Mouse (Mus musculus) right cerebral cortex, postnatal 14 days (tissue): ENCODE measurements at regions not wholly inside any gene's neighbourhood (a gene's known extent, or its start where the extent isn't known, plus 50 kb on each side); places are given as distances from the start of the nearest gene placed in this dataset.
A peak's percentile ranks its signal among the peaks of the same experiment; 100 is the strongest.

ENCODE experiments used
- DNase-seq: peaks from one replicate; pipeline ENCODE4 v3.0.0; 2022

DNA sequence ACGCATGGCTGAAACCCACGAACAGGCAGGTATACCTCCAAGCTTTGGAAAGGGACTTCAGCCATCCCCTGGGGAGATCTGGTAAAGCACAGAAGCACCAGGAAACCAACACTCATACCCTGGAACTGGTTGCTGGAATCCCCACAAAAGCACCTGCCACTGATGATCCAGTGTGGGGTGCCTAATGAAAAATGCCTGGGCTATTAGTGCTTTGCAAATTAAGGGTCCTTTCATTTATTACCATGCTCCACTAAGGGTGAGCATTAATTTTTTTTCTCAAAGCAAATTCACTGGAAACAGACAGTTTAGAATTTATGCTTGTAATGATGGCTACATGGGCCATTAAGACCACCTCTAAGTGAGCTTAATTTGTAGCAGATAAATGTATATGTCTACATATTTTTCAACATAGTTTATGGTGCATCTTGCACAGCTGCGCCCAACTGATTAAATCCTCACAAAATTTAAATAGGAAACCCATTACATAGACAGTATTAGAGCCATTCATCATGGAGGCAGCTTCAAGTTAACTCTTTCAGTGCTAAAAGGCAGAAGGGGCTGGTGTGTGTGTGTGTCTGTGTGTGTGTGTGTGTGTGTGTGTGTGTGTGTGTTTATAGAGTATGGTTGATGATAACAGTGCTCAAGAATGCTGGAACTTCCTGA is 201.8 kb downstream of the Cbln1 start:
- no peak for DNase-seq

- no peak for DNase-seq
These were observed 204.2 kb downstream of the Cbln1 start for GRCm38 (mm10) chr8:87268159-87268558.

DNA sequence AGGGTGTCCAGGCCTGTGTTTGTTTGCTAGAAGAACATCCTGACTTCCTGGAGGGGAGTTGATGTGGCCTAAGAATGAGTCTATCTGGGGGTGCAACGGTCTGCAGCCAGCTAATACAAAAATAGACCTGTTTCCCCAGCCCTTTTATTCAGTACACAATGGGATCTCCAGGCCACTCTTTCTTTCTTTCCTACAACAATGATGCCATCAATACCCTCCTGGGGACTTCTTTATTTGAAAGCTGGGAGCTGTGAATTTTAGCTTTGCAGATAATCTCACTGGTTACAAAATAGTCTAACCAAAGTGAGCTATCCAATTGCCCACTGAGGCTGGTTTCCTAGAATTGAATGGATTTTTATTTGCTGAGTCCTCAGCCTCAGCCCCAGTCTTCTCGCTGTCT is 207.4 kb downstream of the Cbln1 start:
- DNase-seq, result no peak

DNA sequence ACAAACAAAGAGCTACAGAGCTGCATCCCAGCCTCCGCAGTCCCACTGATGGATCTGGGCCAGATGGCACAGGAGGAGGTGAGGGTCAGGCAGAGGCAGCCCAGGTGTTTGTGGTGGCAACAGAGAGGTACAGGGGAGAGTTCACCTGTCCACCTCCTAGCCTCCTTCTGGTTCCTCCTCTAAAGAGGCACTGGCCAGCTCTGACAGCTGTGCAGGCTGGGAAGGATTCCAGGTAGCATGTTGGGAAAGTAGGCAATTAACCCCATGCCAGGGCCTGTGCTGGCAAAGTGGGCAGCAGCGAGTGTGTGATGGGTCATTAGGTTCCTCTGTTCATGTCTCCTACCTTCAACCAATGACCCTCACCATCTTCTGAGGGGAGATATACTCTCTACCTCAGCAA is 212.1 kb downstream of the Cbln1 start:
- DNase-seq, result no peak

DNA sequence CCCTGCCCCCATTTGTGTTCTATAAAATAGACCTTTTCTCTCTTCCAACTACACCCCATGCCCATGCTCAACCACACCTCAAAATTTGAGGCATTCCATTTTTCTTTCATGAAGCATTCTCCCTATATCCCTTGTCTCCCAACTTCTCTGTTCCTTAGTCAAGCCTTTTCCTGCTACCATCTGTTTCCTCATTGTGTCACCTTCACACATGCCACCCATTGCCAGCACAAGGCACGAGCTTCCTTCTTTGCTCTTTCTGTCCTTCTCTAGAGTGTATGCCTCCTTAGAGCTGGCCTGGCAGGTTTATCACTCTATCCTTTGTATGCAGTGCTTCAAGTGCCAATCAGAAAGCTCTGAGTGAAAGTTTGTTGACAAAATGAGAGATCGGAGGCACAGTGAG is 229.7 kb downstream of the Cbln1 start:
- no peak for DNase-seq

DNA sequence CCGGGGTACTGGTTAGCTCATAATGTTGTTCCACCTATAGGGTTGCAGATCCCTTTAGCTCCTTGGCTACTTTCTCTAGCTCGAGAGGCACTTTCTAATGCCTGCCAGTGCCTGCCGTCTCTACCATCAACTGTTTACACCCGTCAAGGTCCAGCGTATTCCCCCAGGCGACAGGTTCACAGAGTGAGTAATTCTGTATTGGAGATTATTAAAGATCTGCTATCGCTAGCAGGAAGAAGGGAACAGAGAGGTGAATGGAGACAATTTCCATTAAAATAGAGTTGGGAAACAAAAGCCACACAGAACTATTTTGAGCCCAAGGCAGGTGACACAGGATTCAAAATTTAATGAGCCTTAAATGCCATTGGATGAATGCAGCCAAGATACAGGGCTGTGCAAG is 235.2 kb downstream of the Cbln1 start:
- no peak for DNase-seq

DNA sequence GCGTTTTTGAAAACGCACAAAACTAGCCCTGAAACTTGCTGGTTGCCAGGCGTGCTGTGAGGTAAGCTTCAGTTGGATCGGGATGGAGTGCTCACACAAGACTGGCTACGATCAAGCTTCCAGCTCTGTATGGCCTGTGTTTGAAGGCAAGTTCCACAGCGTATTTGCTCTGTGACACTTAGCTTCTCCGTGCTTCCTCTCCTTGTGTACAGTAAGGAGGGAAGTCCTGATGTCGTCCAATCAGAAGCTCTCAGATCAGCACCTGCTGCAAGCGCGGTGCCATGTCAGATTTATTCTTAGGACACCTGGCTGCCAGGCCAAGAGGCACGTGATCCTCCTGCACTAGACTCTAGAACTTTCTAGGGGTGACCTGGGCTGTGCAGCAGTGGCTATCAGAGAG is 236.0 kb downstream of the Cbln1 start:
- no peak for DNase-seq

DNA sequence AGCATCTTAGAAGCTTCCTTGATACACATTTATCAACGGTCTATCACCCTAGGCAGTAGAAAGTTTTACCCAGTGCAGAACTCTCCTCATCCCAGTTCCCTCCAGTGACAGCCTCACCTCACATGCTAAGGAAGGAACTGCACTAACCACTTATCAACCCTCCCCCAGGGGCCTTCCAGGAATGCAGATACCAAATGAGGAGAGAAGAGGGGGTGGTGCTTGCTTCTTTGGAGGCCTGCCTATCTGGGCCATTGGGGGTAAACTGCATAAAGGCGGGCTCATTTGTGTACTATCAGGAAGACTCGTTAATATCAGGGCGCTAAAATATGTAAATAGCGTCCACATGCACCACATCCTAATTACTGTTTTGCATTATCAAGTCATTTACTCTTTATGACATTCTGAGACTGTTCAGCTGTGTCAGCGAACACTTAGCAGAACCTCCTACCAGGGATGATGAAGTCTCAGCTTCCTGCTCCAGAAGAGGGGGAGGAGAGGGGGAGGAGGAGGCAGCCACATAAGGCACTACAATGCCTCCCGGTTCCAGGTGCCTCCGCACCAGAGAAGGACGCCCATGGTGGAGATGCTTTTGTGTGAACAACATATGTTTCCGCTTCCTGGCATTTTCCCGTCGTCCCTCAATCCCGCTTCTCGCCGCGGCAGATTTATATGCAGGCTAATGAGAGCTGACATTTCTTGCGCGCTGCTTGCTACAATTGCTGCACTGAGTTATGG is 236.9 kb downstream of the Cbln1 start:
- DNase-seq, result peak; percentile 19

DNA sequence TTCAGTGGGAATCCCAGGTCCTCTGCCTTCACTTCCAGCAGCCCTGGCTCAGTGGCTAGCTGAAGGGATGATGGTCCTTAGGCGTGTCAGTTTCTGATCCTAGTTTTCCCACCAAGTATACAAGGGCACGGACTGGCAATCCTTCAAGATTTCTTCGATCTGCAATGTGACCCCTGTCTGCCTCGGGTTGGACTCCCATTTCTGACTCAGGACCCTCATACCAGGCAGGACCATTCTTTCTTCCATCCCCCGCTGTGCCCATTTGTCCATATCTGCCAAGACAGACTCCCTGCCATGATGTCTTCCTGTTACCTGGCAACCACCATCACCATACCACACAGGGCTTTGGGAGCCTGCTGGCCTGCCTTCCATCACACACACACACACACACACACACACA is 238.1 kb downstream of the Cbln1 start:
- DNase-seq, result no peak

DNA sequence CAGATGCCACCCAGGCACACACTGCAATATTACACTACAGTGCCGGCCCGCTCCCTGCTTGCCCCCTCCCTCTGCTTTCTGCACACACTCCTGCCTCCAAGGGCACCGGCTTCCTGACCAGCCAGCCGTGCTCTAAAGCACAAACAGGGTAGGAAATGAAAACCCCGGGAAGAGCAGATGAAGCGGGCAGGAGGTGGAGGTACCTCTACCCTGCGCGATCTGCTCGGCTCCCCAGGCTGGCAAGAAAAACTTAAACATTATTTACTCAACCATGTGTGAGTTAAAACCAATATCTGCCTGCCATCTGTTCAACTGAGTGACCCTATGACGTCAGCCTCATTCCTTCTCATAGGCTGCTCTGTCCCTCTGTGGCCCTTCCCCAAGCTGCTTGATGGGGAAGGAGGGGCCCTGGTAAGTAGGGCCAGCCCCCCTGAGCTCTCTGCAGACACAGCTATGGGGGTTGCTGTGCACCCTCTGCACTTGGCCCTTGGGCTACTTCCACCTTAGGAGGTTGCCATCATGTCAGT is 238.5 kb downstream of the Cbln1 start:
- no peak for DNase-seq

GRCm38 (mm10) chr8:87231762-87232161 is 240.6 kb downstream of the Cbln1 start:
- DNase-seq, result no peak

DNA sequence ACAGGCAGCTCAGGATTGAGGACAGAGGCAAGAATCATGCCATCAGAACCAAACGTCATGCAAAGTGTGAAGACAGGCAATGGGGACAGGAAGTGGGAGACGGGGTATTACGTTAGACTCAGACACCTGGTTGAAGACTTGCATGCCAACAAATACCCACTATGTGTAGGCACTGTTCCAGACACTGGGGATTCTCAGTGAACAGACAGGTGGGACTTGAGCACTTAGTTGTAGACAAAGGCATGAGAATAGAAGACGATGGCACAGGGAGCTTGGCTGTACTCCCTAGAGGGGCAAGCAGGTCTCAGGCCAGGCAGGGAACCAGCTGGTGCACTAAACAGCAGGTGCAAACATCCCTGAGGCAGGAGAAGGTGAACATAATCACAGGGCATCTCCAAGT is 242.3 kb downstream of the Cbln1 start:
- DNase-seq, result no peak

DNA sequence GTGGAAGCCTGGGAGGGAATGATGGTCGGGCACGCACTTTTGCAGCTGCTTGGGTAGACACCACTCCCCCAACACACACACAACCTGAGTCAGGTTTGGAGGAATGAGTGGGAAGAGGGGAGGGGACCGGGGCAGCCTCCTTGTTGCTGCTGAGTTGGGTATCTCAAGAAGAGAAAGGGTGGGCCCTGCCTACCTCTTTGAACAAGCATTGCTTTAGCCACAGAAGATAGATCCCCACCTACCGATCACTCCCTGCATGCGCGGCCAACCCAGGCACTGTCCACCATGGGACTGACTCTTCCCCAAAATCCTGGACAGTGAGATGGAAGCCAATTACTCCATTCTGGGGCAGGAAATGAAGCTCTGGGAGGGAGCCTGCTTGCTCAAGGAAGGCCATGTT is 243.2 kb downstream of the Cbln1 start:
- no peak for DNase-seq

DNA sequence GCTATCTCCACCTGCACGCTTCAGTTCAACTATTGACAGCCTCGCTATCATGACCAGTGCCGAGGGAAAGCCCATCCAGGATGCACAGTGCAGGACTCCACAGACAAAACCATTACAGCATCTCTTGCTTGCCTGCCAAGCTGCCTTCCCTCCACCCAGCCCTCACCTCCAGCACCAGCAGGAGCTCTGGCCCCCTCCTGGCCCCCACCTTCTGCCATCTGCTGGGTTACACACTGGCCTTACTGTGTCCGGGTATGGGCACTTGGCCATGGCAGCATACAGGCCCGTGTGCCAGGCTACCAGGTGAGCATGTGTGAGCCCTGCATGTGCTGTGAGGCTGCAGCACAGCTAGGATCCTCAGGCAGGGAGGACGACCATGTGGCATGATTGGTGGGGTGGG is 243.6 kb downstream of the Cbln1 start:
- DNase-seq, result no peak

- no peak for DNase-seq
These were observed 246.6 kb downstream of the Cbln1 start for GRCm38 (mm10) chr8:87225504-87226425.

GRCm38 (mm10) chr8:87220581-87220980 is 251.8 kb downstream of the Cbln1 start:
- DNase-seq, result no peak

GRCm38 (mm10) chr8:87218956-87219482 is 253.4 kb downstream of the Cbln1 start:
- no peak for DNase-seq

GRCm38 (mm10) chr8:87214962-87215361 is 257.4 kb downstream of the Cbln1 start:
- no peak for DNase-seq

GRCm38 (mm10) chr8:87210546-87210945 is 261.9 kb downstream of the Cbln1 start:
- DNase-seq, result no peak

DNA sequence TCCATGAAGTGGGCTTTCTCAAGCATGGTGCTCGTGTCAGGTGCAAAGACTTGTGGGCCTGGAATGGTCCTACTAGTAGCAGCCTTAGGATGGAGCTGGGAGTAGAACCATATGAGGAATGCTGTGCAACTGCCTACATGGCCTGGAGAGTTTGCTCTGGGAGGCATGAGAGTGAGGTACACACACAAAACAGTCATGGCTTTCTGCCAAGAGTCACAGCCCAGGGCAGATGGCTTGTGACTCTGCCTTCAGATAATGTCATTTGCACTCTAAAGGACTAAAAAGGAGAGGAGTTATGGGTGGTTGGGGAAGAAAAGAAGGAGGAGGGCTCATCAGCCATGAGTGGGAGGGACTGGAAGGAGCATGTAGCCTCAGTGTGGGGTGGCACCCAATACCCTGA is 263.1 kb downstream of the Cbln1 start:
- no peak for DNase-seq

GRCm38 (mm10) chr8:87208036-87208435 is 264.4 kb downstream of the Cbln1 start:
- no peak for DNase-seq

DNA sequence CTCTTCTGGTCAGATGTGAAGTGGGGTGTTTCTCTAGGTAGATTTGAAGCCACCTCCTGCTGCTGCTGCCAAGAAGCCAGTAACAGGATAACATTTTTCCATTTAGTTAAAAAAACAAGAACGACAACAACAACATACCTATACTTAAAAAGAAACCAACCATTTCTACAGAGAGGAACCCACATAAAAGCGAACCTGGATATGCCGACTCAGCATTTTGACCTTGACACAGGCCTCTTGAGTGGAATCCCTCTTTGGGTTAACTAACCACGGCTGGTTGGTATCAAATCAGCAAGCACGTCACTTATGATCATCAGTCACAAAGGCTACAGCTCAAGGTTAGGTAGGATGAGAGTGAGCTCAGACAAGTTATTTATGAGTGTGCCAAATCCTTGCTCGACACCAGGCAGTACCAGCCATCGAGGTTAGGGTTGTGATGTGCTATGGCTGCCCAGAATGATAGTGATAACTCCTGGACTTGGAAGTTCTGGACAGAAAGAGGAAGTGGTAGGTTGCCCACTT is 269.7 kb downstream of the Cbln1 start:
- no peak for DNase-seq
